Mouse (Mus musculus) 416B (cell line): ENCODE results near the gene Gadd45a.
"Not testable (repeated sequence)": the region's sequence is repeated elsewhere in the genome, so short reads cannot be mapped to it uniquely, and the experiment has no call there.

Experiments
- DNase-seq: peaks from one replicate; pipeline ENCODE4 v3.0.0; 2011; ENCODE audit warnings: low read depth

Gadd45a gene

GRCm38 (mm10) chr6:67048052-67048691 is 10.9 kb upstream of the Gadd45a start:
- no peak for DNase-seq

- no peak for DNase-seq
Measured at GRCm38 (mm10) chr6:67046937-67047336, 9.7 kb upstream of the Gadd45a start.

GRCm38 (mm10) chr6:67045424-67045823 is 8.2 kb upstream of the Gadd45a start:
- DNase-seq, result peak; percentile 63

- no peak for DNase-seq
Measured at GRCm38 (mm10) chr6:67040904-67041410, 3.7 kb upstream of the Gadd45a start.

GRCm38 (mm10) chr6:67038964-67039363 is 1.7 kb upstream of the Gadd45a start:
- DNase-seq, result no peak

- DNase-seq, result peak; percentile 85
Measured at GRCm38 (mm10) chr6:67036356-67036811, 873 bp downstream of the Gadd45a start.

- DNase-seq, result peak; percentile 63
Measured at GRCm38 (mm10) chr6:67035388-67036299, 1.6 kb downstream of the Gadd45a start.

- DNase-seq, result peak; percentile 65
Measured at GRCm38 (mm10) chr6:67034331-67035130, 2.7 kb downstream of the Gadd45a start.

GRCm38 (mm10) chr6:67033604-67034003 is 3.7 kb downstream of the Gadd45a start:
- DNase-seq, result no peak

- not testable (repeated sequence) for DNase-seq
Measured at GRCm38 (mm10) chr6:67032972-67033371, 4.3 kb downstream of the Gadd45a start.

- DNase-seq, result not testable (repeated sequence)
Measured at GRCm38 (mm10) chr6:67032551-67032950, 4.7 kb downstream of the Gadd45a start.

GRCm38 (mm10) chr6:67030846-67031245 is 6.4 kb downstream of the Gadd45a start:
- DNase-seq, result no peak

GRCm38 (mm10) chr6:67030416-67030815 is 6.8 kb downstream of the Gadd45a start:
- no peak for DNase-seq

- DNase-seq, result no peak
Measured at GRCm38 (mm10) chr6:67029987-67030386, 7.3 kb downstream of the Gadd45a start.

GRCm38 (mm10) chr6:67029312-67029950 is 7.8 kb downstream of the Gadd45a start:
- no peak for DNase-seq

- peak; percentile 63 for DNase-seq
Measured at GRCm38 (mm10) chr6:67027438-67028142, 9.7 kb downstream of the Gadd45a start.

GRCm38 (mm10) chr6:67026661-67027060 is 10.6 kb downstream of the Gadd45a start:
- DNase-seq, result no peak

GRCm38 (mm10) chr6:67023729-67024128 is 13.5 kb downstream of the Gadd45a start:
- DNase-seq, result no peak

- DNase-seq, result no peak
Measured at GRCm38 (mm10) chr6:67021308-67021707, 15.9 kb downstream of the Gadd45a start.

GRCm38 (mm10) chr6:67019001-67019400 is 18.3 kb downstream of the Gadd45a start:
- not testable (repeated sequence) for DNase-seq

GRCm38 (mm10) chr6:67018365-67018764 is 18.9 kb downstream of the Gadd45a start:
- DNase-seq, result no peak
